Mouse (Mus musculus): Measurements from ENCODE around the gene Clstn3. TPM values are rescaled to one million over a fixed set of nuclear protein-coding genes. Genes with fewer than 3 reads are reported as not detected.
A peak's percentile ranks its signal among the peaks of the same experiment; 100 is the strongest.

The Clstn3 gene
- polyA plus RNA-seq, 1 experiment from 2014 or later, result 1.8 TPM

DNA sequence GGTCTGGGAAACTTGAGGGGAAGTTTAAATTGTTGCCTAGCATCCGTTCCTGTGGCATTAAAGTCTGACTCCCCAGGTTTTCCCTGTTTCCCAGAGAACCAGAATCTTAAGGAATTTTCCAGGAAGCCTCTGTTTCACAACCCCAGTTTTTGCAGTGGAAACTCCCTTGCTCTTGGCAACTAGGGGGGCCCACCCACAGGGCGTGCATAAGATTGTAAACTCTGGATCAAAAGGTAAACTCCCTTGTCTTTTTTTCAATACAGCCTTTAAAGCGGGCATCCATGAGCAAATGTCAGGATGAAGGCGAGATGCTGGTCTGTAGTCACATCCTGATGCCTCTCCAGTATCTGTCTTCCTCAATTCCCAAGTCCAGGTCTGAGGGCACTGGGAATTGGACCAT, 36.9 kb upstream of the Clstn3 start:
- no peak overlapping the region for H3K9ac ChIP-seq (ENCODE audit: low read depth, low read length)
- H3K27ac ChIP-seq (ENCODE audit: low read depth, low read length), result no peak overlapping the region
- no peaks in the 10 kb centered on the region for H3K9me3 ChIP-seq (replicated peaks; ENCODE audit: control insufficient read depth, low read length)
- H3K4me2 ChIP-seq, result no peak overlapping the region
- H3K36me3 ChIP-seq (ENCODE audit: control insufficient read depth, insufficient read depth, low read length), result no peaks in the 10 kb centered on the region
- ATAC-seq (replicated peaks; ENCODE audit: insufficient number of reproducible peaks, low FRiP score, low TSS enrichment), result no peak
- WGBS (ENCODE audit: insufficient replicate concordance), result 62% methylated on average over 4 of the region's 4 CpGs
- H3K4me1 ChIP-seq (ENCODE audit: control insufficient read depth, insufficient read depth, low read length), result no peaks in the 10 kb centered on the region
- no peaks in the 10 kb centered on the region for H3K27me3 ChIP-seq (ENCODE audit: control insufficient read depth, insufficient read depth, low read length)
- H3K4me3 ChIP-seq (ENCODE audit: low read depth, low read length), result no peak overlapping the region

DNA sequence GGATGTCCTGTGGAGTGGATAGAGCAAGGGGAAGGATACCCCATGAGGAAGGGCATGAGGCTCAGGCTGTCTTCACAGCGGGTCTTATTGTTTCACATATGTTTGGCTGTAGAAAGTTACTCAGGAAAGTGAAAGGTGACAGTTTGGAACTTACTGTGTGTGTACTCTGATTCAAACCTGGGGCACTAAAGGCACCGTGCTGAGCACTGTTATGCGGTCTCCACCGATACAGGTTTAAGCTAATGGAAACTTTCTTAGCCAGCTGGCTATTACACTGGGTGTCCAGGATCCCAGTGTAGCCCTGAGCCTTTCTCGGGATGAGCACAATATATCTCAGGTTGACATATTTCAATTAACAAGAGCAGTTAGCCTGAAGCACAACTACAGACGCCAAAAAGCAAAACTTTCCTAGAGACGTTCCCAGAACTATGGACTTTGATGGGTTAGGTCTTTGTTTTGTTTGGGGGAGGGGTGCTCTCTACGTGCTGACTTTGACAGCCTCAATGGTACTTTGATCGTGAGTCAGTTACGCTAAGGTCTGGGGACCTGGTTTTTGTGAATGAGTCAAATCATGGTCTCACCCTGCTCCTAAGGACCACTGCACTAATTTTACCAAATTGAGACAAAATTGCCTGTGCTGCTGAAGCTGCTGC, 35.4 kb upstream of the Clstn3 start:
- H3K27ac ChIP-seq (ENCODE audit: low read depth, low read length), result no peak overlapping the region
- no peaks in the 10 kb centered on the region for H3K36me3 ChIP-seq (ENCODE audit: control insufficient read depth, insufficient read depth, low read length)
- no peak overlapping the region for H3K4me2 ChIP-seq
- no peaks in the 10 kb centered on the region for H3K27me3 ChIP-seq (ENCODE audit: control insufficient read depth, insufficient read depth, low read length)
- WGBS (ENCODE audit: insufficient replicate concordance), result 38% methylated on average over 10 of the region's 10 CpGs
- H3K9ac ChIP-seq (ENCODE audit: low read depth, low read length), result no peak overlapping the region
- no peak overlapping the region for H3K4me3 ChIP-seq (ENCODE audit: low read depth, low read length)
- no peaks in the 10 kb centered on the region for H3K4me1 ChIP-seq (ENCODE audit: control insufficient read depth, insufficient read depth, low read length)
- ATAC-seq (replicated peaks; ENCODE audit: insufficient number of reproducible peaks, low FRiP score, low TSS enrichment), result no peak
- no peaks in the 10 kb centered on the region for H3K9me3 ChIP-seq (replicated peaks; ENCODE audit: control insufficient read depth, low read length)

DNA sequence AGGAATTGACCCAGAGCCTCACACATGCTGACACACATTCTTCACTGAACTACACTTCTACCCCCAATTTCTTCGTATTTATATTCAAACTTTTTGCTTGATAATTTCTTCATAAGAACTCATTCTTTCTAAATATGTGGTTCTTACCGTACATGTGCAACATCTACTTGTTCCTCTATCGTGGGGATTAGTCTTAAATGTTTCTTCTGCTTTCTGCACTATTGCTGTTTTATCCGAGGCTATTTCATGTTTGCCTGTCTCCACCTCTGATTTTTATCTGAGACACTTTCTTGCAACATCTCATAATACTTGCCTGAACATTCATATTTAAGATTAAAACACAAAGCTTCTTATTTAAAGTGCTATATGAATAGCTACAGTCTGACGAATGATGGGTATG, 31.5 kb upstream of the Clstn3 start:
- Histone ChIP-seq H3K4me1 (ENCODE audit: control insufficient read depth, insufficient read depth, low read length) (no peaks in the 10 kb centered on the region; the same call in 1 of the 2 replicates), H3K36me3 (ENCODE audit: control insufficient read depth, insufficient read depth, low read length) (no peaks in the 10 kb centered on the region), H3K27me3 (ENCODE audit: control insufficient read depth, insufficient read depth, low read length) (no peaks in the 10 kb centered on the region), H3K4me2 (no peak overlapping the region), H3K4me3 (ENCODE audit: low read depth, low read length) (no peak overlapping the region), H3K27ac (ENCODE audit: low read depth, low read length) (no peak overlapping the region), H3K9ac (ENCODE audit: low read depth, low read length) (no peak overlapping the region), H3K9me3 (replicated peaks; ENCODE audit: control insufficient read depth, low read length) (no peaks in the 10 kb centered on the region)
- 85% methylated on average over 5 of the region's 5 CpGs for WGBS (ENCODE audit: insufficient replicate concordance)
- no peak for ATAC-seq (replicated peaks; ENCODE audit: insufficient number of reproducible peaks, low FRiP score, low TSS enrichment)

DNA sequence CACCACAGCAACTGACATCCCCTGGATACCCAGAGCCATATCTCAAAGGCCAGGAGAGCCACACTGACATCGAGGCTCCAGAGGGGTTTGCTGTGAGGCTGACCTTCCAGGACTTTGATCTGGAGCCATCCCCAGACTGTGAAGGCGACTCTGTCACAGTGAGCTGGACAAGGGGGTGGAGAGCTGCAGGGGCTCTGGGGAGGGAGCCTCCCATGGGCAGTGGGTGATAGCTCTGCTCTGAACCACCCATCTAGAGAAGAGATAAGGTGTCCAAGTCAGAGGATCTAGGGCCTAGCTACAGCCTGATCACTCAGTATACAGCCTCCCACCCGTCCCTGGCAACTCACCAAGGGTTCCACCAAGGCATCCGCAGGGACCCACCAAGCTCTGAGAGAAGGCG, 29.3 kb upstream of the Clstn3 start:
- Histone ChIP-seq H3K4me2 (no peak overlapping the region), H3K36me3 (ENCODE audit: control insufficient read depth, insufficient read depth, low read length) (no peaks in the 10 kb centered on the region), H3K4me1 (ENCODE audit: control insufficient read depth, insufficient read depth, low read length) (no peaks in the 10 kb centered on the region; the same call in 1 of the 2 replicates), H3K9ac (ENCODE audit: low read depth, low read length) (no peak overlapping the region), H3K4me3 (ENCODE audit: low read depth, low read length) (no peak overlapping the region), H3K9me3 (replicated peaks; ENCODE audit: control insufficient read depth, low read length) (no peaks in the 10 kb centered on the region), H3K27ac (ENCODE audit: low read depth, low read length) (no peak overlapping the region), H3K27me3 (ENCODE audit: control insufficient read depth, insufficient read depth, low read length) (no peaks in the 10 kb centered on the region)
- 63% methylated on average over 5 of the region's 5 CpGs for WGBS (ENCODE audit: insufficient replicate concordance)
- no peak for ATAC-seq (replicated peaks; ENCODE audit: insufficient number of reproducible peaks, low FRiP score, low TSS enrichment)

DNA sequence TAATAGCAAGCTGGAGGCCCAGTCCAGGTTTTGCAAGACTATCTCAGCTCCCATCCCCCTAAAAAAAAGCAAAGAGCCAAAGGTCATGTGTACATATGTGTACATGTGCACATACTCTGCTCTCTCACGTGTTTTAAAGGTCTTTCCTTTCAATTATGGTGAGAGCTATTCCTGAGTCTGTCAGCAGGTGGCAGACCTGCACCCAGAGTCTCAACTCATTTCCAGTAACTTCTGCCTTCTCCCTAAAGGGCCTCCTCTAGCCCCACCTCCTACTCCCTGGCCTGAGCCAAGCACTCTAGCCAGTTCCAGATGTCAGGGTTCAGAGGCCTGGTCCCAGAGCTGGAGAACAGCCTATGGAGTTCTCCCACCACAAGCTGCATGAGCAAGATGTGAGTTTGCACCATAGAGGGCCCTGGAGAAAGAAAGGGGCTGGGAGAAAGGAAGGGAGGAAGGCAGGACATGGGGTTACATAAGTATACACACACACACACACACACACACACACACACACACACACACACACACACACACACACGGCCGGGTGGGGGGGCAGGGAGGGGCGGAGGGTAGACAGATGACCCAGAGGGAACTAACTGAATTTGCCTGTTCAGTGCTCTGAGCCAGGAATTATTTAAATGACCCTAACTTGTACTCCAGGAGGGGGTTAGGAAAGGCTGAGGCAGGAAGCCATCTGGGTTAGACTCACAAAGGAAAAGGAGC, 28.4 kb upstream of the Clstn3 start, which contains the start of gene C1rl:
Gene C1rl, plus strand, starts transcription at position 272 of the 720 bp plus-strand sequence.
- peak; percentile 80 for ATAC-seq (replicated peaks; ENCODE audit: insufficient number of reproducible peaks, low FRiP score, low TSS enrichment)

DNA sequence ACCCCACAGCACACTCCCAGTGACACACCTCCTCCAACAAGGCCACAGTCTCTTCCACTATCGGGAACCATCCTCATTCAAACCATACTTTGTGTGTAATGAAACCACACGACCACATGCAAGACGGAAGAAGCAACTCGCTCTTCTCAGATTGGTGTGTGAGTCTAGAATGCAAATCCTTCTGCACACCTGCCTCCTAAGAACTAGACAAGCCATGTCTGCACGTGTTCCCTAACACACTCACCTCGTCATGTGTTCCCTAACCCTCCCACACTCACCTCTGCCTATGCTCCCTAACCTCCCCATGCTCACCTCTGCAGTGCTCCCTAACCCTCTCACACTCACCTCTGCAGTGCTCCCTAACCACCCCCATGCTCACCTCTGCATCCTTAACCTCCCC, 26.8 kb upstream of the Clstn3 start:
- H3K4me2 ChIP-seq, result no peak overlapping the region
- no peak overlapping the region for H3K27ac ChIP-seq (ENCODE audit: low read depth, low read length)
- no peaks in the 10 kb centered on the region for H3K36me3 ChIP-seq (ENCODE audit: control insufficient read depth, insufficient read depth, low read length)
- no peak overlapping the region for H3K9ac ChIP-seq (ENCODE audit: low read depth, low read length)
- H3K4me3 ChIP-seq (ENCODE audit: low read depth, low read length), result no peak overlapping the region
- H3K27me3 ChIP-seq (ENCODE audit: control insufficient read depth, insufficient read depth, low read length), result no peaks in the 10 kb centered on the region
- no peaks in the 10 kb centered on the region for H3K9me3 ChIP-seq (replicated peaks; ENCODE audit: control insufficient read depth, low read length)
- no peak for ATAC-seq (replicated peaks; ENCODE audit: insufficient number of reproducible peaks, low FRiP score, low TSS enrichment)
- no peaks in the 10 kb centered on the region; the same call in 1 of the 2 replicates for H3K4me1 ChIP-seq (ENCODE audit: control insufficient read depth, insufficient read depth, low read length)
- WGBS (ENCODE audit: insufficient replicate concordance), result 77% methylated on average over 6 of the region's 6 CpGs

More for the DNA sequence above, 28.4 kb upstream of the Clstn3 start, which contains the start of gene C1rl:
- Histone ChIP-seq H3K4me2 (no peak within 1 kb of the TSS), H3K4me1 (ENCODE audit: control insufficient read depth, insufficient read depth, low read length) (no peaks in the 10 kb centered on the region; the same call in 1 of the 2 replicates), H3K4me3 (ENCODE audit: low read depth, low read length) (no peak within 1 kb of the TSS), H3K27ac (ENCODE audit: low read depth, low read length) (no peak within 1 kb of the TSS), H3K27me3 (ENCODE audit: control insufficient read depth, insufficient read depth, low read length) (no peaks in the 10 kb centered on the region), H3K9ac (ENCODE audit: low read depth, low read length) (no peak within 1 kb of the TSS), H3K9me3 (replicated peaks; ENCODE audit: control insufficient read depth, low read length) (no peaks in the 10 kb centered on the region), H3K36me3 (ENCODE audit: control insufficient read depth, insufficient read depth, low read length) (no peaks in the 10 kb centered on the region)
- whole genome bisulfite sequencing (ENCODE audit: insufficient replicate concordance), result 28% methylated on average over 4 of the region's 4 CpGs

DNA sequence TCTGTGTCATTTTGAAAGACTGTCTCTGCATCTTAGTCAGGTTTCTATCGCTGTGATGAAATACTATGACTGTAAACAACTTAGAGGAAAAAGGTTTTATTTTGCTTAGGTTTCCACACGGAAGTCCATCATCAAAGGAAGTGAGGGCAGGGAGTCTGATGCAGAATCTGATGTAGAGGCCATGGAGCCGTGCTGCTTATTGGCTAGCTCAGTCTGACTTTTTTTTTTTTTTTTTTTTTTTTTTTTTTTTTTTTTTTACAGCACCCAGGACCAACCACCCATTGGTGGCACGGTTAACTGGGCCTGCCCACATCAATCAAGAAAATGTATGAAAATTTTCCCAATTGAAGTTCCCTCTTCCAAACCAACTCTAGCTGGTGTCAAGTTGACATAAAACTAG, 24.4 kb upstream of the Clstn3 start:
- Histone ChIP-seq H3K36me3 (ENCODE audit: control insufficient read depth, insufficient read depth, low read length) (no peaks in the 10 kb centered on the region), H3K4me1 (ENCODE audit: control insufficient read depth, insufficient read depth, low read length) (no peaks in the 10 kb centered on the region; the same call in 1 of the 2 replicates), H3K4me2 (no peak overlapping the region), H3K9ac (ENCODE audit: low read depth, low read length) (no peak overlapping the region), H3K27ac (ENCODE audit: low read depth, low read length) (no peak overlapping the region), H3K9me3 (replicated peaks; ENCODE audit: control insufficient read depth, low read length) (no peaks in the 10 kb centered on the region), H3K27me3 (ENCODE audit: control insufficient read depth, insufficient read depth, low read length) (no peaks in the 10 kb centered on the region), H3K4me3 (ENCODE audit: low read depth, low read length) (no peak overlapping the region)
- no peak for ATAC-seq (replicated peaks; ENCODE audit: insufficient number of reproducible peaks, low FRiP score, low TSS enrichment)
- WGBS (ENCODE audit: insufficient replicate concordance), result 83% methylated on average over 4 of the region's 4 CpGs

DNA sequence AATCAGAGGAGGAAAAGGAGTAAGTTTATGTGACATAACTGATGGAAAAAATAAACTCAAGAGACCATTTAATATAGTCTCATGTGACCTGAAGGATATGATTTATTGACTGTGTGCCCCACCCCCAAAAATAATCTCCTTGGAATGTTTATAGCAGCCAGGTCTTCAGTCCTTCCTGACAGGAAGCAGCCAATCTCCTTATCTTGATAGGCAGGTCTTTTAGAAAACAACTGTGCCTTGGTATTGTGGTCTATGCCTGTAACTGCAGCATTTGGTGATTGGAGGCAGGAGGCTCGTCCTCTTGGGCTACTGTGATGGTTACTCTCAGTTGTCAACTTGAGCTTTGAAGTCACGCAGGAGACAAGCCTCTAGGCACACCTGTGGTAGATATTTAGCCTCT, 22.9 kb upstream of the Clstn3 start:
- ATAC-seq (replicated peaks; ENCODE audit: insufficient number of reproducible peaks, low FRiP score, low TSS enrichment), result no peak
- Histone ChIP-seq H3K9ac (ENCODE audit: low read depth, low read length) (no peak overlapping the region), H3K27me3 (ENCODE audit: control insufficient read depth, insufficient read depth, low read length) (no peaks in the 10 kb centered on the region), H3K4me2 (no peak overlapping the region), H3K4me3 (ENCODE audit: low read depth, low read length) (no peak overlapping the region), H3K27ac (ENCODE audit: low read depth, low read length) (no peak overlapping the region), H3K4me1 (ENCODE audit: control insufficient read depth, insufficient read depth, low read length) (no peaks in the 10 kb centered on the region), H3K9me3 (replicated peaks; ENCODE audit: control insufficient read depth, low read length) (no peaks in the 10 kb centered on the region), H3K36me3 (ENCODE audit: control insufficient read depth, insufficient read depth, low read length) (no peaks in the 10 kb centered on the region)
- 47% methylated on average over 2 of the region's 2 CpGs for WGBS (ENCODE audit: insufficient replicate concordance)
